Mouse (Mus musculus) c-Kit-negative CD71-positive TER-119-positive erythroid progenitor cells, embryonic 14.5 days (primary cell): ENCODE data around the gene Echs1.

Source experiments
- DNase-seq: peaks from one replicate; pipeline ENCODE4 v3.0.0-alpha.2; 2013; ENCODE audit warnings: low read depth, low spot score

Echs1 gene

DNA sequence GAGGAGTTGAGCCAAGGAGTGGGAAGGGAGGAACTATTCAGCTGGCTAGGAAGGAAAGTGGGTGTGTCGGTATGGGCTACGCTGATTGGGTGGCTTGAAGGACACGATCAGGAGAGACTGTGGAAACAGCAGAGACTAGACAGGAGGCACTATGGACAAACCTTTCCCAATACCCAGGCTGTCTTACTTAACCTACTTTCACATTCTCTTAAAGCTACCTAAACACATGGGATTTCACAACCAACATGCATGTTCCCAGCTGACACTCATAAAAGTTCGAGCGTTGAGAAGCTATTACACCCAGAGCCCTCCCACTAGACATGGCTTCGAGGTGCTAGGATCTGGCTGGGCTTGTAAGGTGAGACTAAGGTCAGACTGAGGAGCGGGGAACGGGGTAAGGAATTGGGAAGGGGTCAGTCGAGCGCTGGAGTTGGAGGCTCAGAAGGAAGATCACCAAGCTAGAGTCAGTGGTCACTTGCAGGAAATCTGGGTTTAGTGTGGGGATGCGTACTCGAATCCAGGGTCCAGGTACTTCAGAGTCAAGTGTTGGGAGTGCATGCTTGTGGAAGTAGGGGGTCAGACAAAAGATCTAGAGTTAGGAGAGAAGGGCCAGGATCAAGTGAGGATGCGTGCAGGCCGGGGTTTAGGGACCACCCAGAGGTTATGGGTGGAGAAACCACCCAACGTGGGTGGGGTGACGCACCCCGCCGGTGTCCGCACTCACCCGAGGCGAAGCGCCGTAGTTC, 520 bp downstream of the Echs1 start, which contains the start of gene Paox:
Paox (plus strand) TSS at position 217 of the 746 bp plus-strand sequence.
- DNase-seq = peak; percentile 62

DNA sequence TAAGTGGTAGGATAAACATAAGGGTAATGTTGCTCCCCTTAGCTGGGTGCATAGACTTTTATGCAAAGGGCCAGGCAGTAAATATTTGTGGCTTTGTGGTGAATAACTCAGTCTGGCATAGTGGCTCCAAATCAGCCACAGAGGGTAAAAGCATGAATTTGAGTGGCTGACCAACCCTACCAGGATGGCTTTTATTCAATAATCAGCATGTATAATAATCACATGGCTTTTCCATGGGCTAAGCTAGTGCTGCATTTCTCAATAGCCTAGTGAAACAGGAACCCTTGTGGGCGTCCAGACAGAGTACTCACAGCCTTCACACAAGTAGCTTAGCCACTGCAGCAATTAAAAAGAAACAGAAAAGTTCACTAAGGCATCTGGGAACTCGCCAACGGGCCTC, 4.3 kb downstream of the Echs1 start:
- no peak for DNase-seq

DNA sequence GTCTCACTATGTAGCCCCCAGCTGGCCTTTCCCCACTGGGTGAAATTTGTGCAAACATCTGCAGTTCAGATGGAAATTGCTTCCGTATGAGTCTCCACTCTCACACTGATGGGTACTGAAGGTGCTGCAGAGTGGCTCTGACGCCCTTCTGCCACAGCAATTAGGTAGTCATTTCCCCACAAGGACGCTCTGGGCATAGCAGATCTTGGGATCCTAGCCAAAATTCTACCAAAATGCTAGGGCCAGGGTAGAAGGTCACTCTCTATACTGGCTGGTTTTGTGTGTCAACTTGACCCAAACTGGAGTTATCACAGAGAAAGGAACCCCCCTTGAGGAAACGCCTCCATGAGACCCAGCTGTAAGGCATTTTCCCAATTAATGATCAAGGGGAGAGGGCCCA, 12.3 kb downstream of the Echs1 start:
- no peak for DNase-seq

DNA sequence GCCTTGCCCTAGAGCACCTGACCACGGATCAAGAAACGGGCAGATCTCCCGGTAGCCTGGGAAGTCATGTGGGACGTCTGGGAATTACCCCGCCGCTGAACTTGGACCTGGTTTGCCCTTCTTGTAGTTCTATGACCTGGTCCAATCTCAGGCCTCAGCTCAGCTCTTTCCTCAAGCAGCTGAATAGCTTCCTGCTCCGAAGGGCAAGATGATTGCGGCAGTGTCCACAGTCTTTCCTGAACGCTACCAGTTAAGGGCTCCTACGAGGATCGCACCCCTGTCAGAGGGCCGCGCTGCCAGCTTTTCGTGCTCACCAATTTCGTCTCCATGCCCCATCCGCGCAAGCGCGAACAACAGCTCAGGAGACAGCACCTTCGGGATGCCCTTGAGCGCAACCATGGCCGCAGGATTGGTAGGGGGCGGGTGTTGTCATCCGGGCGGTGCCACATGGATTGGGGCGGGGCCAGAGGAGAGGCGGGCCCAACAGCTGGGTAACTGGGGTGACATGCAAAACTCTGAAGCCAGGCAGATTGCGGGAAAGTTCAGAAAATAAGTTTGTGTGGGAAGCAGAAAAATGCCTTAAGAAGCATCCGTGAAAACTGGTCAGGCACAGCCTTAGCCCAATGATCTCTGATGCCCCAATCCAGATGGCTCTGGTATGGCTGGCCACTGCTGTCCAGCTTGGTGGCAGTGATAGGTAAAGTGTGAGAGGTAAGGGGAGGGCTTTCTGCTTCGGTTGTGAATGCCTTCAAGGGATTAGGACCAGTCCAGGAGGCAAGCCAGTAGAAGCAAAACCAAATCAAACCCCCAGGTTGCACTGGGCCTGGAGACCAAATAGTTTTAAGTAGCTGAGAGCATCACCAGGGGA, 14.0 kb downstream of the Echs1 start, which contains the start of gene Fuom:
Fuom (minus strand) TSS at position 449 of the 868 bp plus-strand sequence.
- peak; percentile 40 for DNase-seq

DNA sequence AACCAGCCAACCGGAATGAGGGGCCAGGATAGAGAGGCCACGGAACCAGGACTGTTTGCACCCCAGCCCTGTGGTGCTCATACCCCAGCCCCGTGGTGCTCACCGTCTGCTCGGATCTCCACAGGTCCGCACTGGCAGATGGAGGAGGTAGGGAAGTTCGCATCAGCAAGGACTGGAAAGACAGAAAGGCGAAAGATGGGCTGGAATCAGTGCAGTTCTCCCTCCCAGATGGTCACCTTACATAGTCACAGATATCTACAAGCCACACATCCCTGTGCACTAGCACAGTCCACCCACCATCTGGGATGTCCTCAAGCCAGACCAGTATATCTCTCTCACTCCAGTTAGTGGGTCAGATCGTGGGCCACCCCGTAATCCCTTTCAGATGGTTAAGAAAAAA, 14.8 kb downstream of the Echs1 start:
- DNase-seq = no peak

DNA sequence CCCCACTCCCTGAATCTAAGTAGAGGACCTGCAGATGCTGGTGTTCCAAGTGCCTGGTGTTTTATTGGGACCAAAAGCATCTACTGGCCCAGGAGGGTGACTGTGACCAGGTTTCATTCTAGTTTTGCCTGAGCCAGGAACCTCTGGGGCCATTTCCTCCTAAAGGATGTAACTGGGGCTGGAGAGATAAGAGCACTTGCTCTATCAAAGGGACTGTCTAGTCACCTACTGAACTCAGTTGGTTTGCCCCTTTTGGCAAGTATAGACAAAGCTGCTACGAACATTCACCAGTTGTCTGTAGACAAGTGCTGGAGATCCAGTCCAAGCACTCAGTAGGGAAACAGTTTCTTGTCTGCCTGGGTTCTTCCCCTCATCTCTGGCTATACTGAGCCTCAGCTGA, 17.8 kb downstream of the Echs1 start:
- DNase-seq = no peak

DNA sequence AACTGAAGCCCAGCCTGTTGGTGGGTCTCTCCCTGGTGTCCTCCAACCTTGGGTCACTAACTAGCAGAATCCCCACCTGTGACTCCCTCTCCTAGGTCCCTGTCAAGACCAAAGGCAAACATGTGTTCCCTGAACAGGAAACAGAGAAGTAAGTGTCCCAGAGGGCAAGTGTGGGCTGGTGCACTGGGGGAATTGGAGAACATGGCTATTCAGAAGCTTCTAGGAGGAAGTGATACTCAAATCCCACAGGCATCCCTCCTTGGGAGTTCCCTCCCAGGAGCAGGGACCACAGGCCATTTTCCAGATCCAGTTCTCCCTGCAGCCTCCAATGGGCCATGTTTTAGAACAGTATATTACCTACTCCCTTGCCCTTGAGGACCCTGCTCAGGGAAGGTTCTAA, 20.2 kb downstream of the Echs1 start:
- DNase-seq = no peak

DNA sequence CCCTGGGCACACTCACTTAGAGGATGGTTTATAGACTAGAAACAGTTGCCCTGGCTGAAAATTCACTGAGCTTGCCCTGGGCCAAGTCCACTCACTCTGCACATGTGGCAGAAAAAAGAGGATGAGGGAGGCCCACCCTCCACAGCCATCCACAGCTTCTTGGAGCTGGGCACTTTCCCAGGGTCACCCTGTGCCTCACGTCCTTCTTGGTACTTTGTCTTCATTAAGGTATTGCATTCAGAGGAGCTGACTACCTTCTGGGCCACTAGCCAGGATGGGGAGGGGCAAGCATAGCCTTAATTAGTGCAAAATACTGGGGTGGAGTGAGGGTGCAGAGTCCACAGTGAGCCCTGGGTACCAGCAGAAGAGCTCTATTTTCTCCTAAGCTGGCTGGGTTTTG, 20.7 kb downstream of the Echs1 start:
- no peak for DNase-seq

DNA sequence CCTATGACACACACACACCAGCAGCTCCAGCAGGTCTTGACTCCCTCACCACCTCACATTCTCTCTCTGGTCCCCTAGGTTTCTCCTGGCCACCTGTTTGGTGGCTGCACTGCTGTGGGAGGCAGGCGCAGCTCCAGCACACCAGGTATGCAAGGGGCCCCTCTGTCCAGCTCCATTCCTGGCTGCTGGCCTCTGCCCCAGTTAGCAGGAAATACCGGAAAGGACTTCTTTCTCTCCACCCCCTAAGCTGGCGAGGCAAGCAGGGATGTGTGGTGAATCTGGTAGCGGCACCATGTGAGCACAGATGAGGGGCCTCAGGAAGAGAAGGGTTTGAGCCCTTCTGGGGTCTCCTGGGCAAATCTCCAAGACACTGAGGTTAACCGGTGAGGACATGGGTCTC, 21.3 kb downstream of the Echs1 start:
- no peak for DNase-seq

DNA sequence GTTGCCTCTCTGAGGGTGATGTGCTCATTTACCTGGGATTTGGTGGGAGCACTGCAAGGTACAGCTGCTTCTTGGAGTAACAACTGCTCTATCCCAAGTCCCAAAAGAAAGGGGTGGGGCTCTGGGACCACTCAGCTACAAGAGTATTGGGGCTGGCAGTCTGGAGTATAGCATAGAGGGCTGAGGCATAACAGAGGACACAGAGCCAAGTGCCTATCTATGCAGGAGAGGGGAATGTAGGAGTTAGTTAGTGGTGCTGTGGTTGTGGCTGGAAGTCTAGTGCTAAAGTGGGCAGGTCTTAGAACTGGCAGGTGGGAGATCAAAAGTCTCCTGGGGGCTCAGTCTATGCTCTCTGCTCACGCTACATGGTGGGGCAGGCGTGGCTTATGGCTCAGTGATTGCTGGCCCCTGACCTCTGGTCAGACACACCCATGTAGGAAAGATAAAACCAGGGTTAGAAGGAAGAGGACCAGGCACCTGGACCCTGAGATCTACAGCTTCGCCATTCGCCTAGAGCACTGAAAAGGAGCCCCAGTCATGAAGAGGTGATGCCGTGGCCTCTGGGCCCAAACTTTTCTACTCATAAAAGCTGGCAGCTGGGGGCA, 23.2 kb downstream of the Echs1 start, which contains the start of gene Prap1:
Prap1 (plus strand) TSS at position 472 of the 605 bp plus-strand sequence.
- no peak for DNase-seq

DNA sequence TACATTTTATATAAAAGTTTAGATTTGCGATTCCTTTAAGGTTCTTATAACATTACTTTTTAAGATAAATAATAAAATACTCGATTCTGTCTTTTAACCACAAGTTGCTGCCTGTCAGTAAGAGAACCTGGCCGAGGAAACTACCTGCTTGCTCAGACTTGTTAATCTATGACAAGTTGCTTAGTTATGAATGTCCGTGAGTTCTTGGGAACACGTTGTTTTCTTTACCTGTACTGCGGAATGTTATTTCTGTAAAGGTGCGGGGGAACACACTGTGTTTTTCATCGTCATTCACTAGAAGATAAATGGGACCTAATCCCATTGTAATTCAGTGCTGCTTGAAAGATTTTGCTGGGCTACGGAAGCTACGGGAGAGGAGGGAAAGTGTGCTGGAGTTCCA, 25.7 kb downstream of the Echs1 start:
- DNase-seq = no peak

DNA sequence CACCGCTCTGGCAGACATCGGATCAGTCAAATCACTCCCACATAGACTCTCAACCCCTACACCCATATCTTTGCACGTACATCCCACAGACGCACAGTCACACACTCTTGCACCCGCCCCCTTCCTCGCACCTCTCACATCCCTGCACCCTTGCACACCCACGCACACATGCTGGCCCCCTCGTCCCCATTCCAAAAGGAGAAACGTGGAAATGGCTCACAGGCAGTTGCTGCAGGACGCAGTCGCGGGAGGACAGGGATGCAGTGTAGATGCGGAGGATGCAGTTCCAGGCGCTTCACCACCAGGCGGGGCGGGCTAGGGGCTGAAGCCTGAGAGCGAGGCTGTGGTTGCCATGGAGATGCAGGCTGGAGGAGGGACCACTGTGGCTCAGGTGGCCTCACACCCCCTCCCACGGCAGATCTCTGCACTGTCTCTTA, 34.0 kb downstream of the Echs1 start, which contains the start of gene Caly:
Caly (minus strand) TSS at position 307 of the 437 bp plus-strand sequence.
- DNase-seq = no peak

DNA sequence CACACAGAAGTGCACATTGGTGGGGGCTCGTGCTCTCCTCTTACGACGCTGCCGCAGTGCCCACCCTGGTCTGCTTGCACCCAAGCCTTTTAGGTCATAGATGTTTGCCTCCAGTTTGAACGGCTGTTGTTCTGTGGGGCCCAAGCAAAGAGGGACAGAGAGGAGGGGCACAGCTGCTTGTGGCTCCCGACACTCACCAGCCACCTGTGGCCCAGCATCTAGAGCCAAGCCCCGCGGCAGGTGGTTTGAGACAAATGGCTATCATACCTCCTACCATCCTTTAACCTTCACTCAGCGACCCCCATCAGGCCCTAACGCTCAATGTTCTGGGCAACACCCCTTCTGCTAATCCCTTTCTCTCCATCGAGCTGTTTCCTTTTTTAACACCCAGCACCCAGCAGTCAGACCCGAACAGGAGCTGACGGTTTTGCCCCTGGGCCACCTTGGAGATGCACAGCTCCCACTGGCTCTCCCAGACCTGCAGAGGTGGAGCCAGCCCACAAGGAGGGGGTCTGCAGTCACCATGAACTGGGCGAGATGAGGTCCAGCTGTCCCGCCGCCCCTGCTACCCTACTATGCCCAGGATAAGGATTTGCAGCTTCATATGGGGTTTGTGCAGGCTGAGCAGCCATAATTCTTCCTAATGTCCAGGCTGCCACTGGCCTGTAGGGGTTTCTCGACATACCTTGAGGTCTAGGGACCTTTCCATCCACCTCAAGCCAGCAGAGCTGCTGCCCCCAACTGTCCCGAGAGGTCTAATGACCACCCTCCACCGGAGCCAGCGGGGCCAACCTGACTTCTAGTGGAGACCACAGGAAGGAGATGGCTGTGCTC, 34.7 kb downstream of the Echs1 start:
- no peak for DNase-seq

DNA sequence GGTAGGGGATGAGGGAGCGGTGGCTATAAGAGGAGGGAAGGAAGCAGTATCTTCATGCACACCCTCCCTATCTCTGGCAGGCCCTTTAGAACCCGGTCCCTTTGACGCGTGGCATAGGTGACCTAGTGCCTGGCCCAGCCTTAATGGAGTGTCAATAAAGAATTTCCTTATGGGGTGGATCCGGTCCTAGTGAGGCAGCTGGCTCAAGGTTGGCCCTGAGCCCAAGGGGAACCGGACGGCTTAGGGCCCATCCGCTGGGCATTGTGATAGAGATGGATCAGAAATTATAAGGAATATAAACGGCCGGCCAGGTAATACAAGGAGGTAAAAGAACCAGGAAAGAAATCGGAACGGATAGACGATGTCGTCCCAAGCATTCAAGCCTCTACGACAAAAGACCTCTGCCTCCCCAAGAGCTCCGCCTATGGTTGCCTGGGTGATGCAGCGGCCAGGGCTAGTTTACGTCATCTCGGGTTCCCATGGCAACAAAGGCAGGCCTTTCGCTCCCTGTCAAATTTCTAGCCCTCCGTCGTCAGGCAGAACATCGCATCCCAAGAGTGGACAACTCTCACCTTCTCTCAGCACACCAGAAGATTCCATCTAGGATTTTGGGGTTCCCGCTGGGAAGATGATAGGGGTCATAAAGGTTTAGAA, 35.6 kb downstream of the Echs1 start:
- no peak for DNase-seq

DNA sequence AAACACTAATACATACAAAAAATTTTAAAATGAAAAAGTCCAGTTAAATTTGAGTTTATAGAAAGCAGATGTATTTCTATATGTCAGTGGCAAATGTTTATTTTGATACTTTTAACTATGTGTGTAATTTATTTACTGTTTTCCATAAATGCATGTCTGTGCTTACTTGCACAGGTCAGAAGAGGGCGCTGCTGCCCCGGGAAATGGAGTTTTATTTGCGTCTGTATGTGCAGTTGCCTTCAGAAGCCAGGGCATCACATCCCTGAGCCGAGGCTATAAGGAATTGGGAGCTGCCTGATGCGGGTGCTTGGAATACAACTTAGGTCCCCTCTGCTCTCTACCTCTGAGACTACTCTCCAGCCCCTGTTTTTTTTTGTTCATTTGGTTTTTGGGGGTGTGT, 37.6 kb downstream of the Echs1 start:
- peak; percentile 17 for DNase-seq

DNA sequence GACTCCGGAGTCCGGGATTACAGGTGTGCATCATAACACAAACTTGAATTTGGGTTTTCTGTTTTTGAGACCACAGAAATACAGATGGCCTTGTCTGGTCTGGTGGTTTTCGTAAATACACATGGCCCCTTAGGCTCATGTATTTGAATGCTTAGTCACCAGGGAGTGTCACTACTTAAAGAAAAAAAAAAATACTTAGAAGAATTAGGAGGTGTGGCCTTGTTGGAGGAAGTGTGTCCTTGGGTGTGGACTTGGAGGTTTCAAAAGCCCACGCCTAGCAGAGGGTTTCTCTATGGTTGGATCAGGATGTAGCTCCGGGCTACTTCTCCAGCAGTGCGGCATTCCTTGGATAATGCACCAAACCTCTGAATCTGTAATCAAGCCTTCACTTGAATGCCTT, 38.6 kb downstream of the Echs1 start:
- DNase-seq = no peak

DNA sequence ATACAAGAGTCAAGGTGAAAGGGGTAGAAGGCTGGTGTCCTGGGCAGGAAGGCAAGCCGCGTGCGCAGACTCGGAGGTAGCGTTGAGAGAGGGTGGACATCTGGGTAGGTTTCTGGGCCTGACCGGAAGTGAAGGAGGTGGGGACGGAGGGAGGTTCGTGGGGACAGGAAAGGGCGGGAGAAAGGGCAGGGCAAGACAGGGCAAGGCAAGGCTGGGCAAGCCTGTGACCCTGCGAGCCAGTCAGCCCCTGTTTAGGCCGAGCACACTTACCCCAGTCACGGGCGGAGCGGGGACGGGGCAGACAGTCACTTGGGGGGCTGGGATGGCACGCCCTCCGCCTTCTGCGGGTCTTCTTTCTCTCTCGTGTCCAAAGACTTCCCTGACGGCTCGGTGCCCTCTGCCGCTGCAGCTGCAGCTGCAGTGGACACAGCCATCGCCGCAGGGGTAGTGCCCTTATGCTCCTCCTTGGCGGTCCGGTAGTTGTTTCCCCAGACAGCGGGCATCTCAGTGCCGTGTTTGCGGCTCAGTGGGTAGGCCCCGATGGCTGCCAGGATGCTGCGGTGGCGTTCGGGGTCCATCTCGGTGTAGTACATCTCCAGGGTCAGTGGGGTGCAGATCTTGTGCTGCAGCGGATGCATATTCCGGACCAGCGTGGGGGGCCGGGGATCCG, 46.1 kb downstream of the Echs1 start:
- no peak for DNase-seq

DNA sequence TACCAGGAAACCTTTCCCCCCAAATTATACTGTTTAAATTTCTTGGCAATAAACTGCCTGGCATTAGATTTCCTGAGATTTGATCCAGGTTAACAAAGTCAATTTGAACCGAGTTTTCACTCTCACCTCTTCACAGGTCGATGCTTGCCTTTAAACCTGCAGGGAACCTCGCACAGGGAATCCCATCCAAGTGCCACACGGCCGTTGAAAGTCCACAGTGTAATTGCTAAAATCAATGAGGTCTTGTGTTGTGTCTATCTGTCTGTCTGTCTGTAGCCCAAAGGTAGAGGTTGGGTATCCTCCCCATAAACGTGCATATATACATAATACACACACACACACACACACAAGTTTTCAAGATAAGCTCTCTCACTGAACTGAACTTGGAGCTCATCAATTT, 48.9 kb downstream of the Echs1 start:
- no peak for DNase-seq

DNA sequence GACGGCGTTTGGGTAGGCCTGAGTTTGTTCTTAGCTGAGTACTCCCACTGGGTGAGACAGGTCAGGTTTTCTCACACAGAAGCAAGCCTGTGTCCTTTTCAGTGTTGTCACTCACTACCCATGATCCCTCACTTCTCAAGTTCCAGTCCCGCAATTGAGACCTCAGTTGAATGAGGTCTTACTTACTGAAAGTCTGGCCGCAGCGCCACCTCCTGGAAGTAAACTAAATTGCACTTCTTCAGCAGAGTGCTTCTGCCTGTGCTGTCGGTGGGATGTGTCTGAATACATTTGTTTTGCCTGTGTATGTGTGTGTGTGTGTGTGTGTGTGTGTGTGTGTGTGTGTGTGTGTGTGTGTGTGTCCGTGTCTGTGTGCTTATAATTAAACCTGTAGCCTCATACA, 53.2 kb downstream of the Echs1 start:
- DNase-seq = peak; percentile 30

DNA sequence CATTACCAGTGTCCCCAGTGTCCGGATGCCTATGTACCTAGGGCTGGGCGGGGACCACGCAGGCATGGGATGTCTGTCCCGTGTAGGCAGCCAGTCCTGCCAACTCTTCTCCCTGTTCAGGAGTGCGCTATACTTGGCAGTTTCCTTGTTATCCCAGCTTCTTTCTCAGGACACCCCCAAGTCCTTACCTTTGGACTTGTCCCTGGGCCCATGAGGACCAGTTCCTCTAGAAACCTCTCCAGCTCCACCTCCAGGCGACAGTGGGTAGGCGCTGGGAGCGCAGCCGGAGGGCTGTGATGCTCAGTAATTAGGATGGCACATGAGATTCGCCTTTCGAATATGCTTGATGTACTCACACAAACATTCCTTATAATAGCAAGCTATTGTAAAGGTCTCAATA, 54.0 kb downstream of the Echs1 start:
- no peak for DNase-seq
